Mouse (Mus musculus): ENCODE measurements around the gene Kcnq5. TPM values are rescaled to one million over a fixed set of nuclear protein-coding genes. Genes with fewer than 3 reads are reported as not detected.

Kcnq5 gene
- polyA plus RNA-seq (2014; fragmentation: Illumina TruSeq; extraction: RNeasy Lipid Tissue Mini Kit (QIAGEN cat#74804); ENCODE audit: insufficient read depth, low read depth, low replicate concordance) = 1.0 TPM

GRCm38 (mm10) chr1:21961251-21962082 is at the start of gene Kcnq5:
Gene Kcnq5 (minus strand): TSS chr1:21961942.

DNA sequence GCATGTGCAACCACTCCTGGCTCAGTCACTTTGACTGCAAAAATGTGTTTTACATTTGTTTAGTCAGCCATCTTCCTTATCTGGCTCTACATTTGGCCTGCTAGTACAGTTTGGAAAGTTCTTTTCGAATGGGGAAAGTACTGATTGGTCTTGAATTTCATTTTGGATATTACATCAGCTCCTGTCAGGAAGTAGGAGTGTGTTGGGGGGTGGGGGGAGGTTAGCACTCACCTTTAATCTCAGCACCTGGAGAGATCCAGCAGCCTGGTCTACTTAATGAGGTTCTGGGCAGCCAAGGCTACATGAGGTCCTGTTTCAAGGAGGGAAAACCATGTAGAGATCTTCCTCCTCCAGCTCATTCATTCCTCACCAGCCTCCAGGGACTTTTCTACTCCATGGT is 578.5 kb downstream of the Kcnq5 start, which contains the start of gene Khdc1b:
Gene Khdc1b, plus strand, starts transcription at position 301 of the 400 bp plus-strand sequence.

GRCm38 (mm10) chr1:21368031-21368430 is 593.7 kb downstream of the Kcnq5 start, which contains the start of gene Khdc1c:
Gene Khdc1c (plus strand): TSS chr1:21368331.

DNA sequence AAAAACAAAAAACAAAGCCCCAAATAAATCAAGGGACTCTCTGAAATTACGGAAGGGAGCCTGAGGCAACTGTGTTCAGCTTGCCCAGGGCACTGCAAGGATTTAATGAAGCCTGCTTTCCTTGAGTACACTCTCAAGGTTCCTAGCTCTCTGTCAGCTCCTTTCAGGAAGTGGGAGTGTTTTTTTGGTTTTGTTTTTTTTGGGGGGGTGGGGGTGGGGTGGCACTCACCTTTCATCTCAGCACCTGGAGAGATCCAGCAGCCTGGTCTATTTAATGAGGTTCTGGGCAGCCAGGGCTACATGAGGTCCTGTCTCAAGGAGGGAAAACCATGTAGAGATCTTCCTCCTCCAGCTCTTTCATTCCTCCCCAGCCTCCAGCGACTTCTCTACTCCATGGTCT is 612.4 kb downstream of the Kcnq5 start, which contains the start of gene Khdc1a:
Gene Khdc1a, plus strand, starts transcription at position 301 of the 400 bp plus-strand sequence.

